Mouse (Mus musculus) induced T-regulatory cell, adult 2 months (primary cell): Measurements from ENCODE around the gene Krtap8-1.

Experiments
- DNase-seq: peaks from one replicate; pipeline ENCODE4 v3.0.0-alpha.2; 2012; ENCODE audit warnings: low read depth

The Krtap8-1 gene

GRCm38 (mm10) chr16:89487852-89488251, at the start of gene Krtap8-1:
TSS of gene Krtap8-1 (minus strand) at chr16:89487952.
- DNase-seq, result no peak

DNA sequence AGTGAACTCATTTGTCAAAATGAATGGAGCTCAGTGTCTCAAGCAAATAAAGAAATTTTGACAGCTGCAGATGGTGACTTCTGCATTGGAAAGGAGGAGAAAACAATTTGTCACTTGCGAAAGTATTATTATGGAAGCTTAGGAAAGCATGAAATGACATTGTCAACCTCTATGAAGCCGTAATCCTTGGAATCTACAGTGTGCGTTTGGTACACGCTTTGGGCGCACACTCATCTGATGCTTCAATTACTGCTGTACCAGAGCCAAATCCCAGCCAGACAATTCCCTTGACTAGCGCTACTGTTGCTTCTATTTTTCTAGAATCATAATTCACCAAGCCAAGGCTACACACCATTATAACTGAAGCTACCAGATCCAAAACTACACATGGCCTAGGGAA, 49.6 kb upstream of the Krtap8-1 start:
- no peak for DNase-seq

GRCm38 (mm10) chr16:89530547-89530946, 42.8 kb upstream of the Krtap8-1 start:
- DNase-seq, result no peak

GRCm38 (mm10) chr16:89529846-89530245, 42.1 kb upstream of the Krtap8-1 start:
- no peak for DNase-seq

- DNase-seq, result no peak
Observed at GRCm38 (mm10) chr16:89528380-89528779, 40.6 kb upstream of the Krtap8-1 start.

- DNase-seq, result no peak
Observed at GRCm38 (mm10) chr16:89520996-89521395, 33.2 kb upstream of the Krtap8-1 start.

DNA sequence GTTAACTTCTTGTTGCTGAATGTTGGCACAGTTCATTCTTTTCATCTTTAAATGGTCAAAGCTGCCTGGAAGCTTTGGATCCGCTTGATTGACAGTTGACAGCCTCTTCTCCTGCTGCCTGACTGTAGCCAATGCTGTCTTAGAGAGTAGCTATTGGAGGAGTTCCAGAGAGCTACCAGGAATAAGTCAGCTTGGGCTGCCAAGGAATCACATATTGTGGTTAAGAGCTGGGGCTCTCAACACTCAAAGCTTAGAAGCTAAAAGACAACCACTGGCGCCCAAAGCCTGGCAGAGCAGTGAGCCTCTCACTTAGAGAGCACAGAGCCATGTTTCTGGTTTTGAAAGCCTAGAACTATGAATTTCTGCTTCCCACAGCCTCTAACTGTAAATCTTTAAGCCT, 32.8 kb upstream of the Krtap8-1 start:
- DNase-seq, result no peak

DNA sequence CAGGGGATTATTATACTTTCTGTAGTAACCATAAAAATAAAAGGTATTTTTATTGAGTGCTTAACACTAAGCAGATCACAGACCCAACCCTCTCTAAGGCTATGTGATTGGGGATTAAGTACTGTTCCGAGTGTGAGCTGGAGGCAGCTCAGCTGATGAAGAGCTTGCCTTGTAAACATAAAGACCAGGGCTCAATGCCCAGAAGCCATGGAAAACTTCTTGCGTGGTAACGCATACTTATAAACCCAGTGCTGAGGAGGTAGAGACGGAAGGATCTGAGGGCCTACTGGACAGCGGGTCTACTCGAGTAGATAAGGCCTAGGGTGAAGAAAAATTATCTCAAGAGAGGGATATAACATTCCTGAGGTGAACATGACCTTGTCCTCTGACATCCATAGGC, 32.3 kb upstream of the Krtap8-1 start:
- DNase-seq, result no peak

DNA sequence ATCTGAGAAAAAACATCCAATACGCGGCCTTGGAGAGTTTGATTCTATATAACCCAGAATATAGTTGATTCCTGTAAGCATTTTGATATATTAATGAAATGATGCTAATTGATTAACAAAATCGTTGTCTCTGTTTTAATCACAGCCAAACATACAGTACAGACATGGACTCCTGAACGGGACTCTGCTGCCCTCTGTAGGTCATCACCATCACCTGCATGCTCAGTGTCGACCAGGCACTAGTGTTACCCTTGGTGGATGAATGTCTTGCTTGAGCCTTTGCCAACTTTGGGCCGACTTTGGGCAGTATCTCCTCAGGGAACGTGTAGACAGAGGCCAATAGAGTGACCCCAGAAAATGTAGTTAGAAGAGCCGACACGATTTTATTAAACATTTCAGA, 29.9 kb upstream of the Krtap8-1 start:
- no peak for DNase-seq

DNA sequence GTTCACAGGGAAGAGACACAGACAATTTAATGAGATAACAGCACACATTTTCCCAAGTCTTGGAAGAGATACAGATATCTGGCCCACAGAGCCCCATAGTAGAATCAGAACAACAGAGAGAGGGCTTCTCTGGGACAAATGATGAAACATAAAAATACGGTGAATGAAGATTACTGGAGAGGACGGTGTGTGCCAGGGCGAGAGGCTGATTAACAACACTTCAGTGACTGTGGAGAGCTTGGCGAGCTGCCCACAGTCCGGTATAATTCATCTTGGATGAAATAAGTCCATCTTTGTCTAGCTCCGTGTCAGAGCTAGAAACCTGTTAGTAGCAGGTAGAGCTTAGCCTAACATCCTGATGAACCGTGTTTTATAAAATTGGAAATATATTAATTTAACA, 25.7 kb upstream of the Krtap8-1 start:
- no peak for DNase-seq

- DNase-seq, result no peak
Observed at GRCm38 (mm10) chr16:89508223-89508622, 20.5 kb upstream of the Krtap8-1 start, which contains the start of gene Krtap7-1. TSS of gene Krtap7-1 (minus strand) at chr16:89508323.

- DNase-seq, result no peak
Observed at GRCm38 (mm10) chr16:89503571-89503970, 15.8 kb upstream of the Krtap8-1 start.

DNA sequence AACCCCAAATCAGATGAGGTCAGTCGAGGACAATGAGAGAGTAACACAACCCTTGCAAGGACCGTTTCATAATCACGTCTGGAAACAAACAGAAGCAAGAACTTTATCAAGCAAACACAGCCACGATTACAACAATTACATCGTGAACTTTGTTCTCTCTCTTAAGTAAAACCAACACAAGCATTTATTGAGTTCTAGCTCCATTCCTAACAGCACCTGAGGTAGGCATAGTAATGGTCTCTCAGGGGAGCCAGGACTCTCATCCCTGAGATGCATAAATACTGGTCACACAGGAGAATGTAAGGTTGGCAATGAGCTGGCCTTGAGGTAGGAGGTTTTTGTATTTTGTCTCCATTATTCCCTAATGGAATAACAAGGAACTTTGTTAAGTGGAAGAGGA, 14.1 kb upstream of the Krtap8-1 start:
- DNase-seq, result no peak

- DNase-seq, result no peak
Observed at GRCm38 (mm10) chr16:89497002-89497401, 9.2 kb upstream of the Krtap8-1 start.

GRCm38 (mm10) chr16:89495394-89496153, 7.8 kb upstream of the Krtap8-1 start:
- DNase-seq, result no peak

GRCm38 (mm10) chr16:89477679-89478314, 10.0 kb downstream of the Krtap8-1 start:
- no peak for DNase-seq

- DNase-seq, result no peak
Observed at GRCm38 (mm10) chr16:89461189-89461588, 26.6 kb downstream of the Krtap8-1 start.
